Mouse (Mus musculus) erythroblast, adult 5-6 weeks (primary cell): ENCODE results near the gene Pak4. TPM values are rescaled to one million over a fixed set of nuclear protein-coding genes. Genes with fewer than 3 reads are reported as not detected.
"Not testable (repeated sequence)": the region's sequence is repeated elsewhere in the genome, so short reads cannot be mapped to it uniquely, and the experiment has no call there.

Source experiments
- ATAC-seq: replicated peaks from 2 replicates; pipeline ENCODE4 v1.8.0; 2016; ENCODE audit warnings: moderate number of reproducible peaks, mild to moderate bottlenecking, moderate TSS enrichment, inconsistent platforms; ENCODE audit not compliant: poor library complexity, low FRiP score, severe bottlenecking
- total RNA-seq, 2 experiments: library from RNA; stranded (forward) in 1 of 2; stranded (reverse) in 1 of 2; fragments of 150-400 nt in 1 of 2; fragments of 200-764, 138-1000 nt in 1 of 2; gene quantifications; 2 replicates each; pipeline versions ENCODE4 v1.2.3 to v1.2.4; 2015 to 2017; ENCODE audit warnings: low replicate concordance in 2 of 2

Gene Pak4
- total RNA-seq, 2 experiments from 2014 or later = 2.0 to 3.5 TPM

- peak; percentile 64 for ATAC-seq
Measured at GRCm38 (mm10) chr7:28568253-28568652, 29.7 kb downstream of the Pak4 start.

DNA sequence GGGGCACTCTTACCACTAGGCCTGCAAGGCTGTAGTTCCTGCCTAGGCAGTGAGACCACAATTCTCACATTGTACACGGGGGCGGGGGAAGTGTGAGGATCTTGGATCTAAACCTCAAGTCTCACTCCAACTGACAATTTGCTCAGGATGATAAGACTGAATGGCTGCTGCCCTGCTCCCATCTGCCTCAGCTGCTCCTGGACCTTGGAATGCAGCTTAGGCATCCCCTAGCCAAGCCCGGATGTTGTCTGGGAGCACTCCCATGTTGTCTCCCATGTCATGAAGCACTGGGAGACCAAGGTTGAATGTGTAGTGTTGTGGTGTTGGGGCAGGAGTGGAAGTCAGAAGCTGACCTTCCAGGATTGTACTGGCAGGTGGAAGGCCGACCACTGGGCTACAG is 30.4 kb downstream of the Pak4 start:
- ATAC-seq = no peak

DNA sequence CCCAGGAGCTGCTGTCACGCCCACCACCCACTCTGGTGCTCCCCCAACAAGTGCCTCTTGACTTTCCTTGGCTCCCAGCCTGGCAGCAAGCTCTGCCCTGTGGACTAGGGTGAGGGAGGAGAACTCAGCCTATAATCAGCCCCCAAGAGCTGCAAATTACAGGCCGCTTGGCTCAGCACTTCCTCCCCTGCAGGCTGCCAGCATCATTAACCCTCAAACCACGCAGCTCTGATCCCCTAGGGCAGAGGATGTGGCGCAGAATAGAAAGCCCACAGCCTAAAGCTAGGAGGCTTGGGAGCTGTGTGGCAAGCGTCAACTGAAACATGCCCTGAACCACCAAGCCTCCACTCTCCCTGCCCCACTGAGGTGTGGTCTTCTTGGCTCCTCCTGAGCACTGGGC is 32.6 kb downstream of the Pak4 start:
- ATAC-seq = no peak

DNA sequence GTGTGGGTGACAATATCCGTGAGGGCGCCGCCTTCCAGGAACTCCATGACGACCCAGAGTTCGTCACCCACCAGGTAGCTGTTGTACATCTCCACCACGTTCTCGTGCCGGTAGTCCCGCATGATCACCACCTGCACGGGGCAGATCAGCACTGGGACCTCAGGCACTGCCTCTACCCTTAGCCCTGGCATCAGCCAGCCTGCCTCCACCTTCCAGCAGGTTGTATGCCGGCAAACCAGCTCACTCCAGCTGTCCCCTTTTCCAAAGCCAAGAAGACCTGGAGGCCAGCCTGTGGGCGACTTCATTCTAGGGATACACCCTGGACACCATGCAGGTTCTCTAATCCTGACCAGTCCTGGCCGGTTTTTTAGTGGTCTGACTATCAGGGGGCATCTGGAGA is 35.0 kb downstream of the Pak4 start:
- ATAC-seq = no peak

GRCm38 (mm10) chr7:28562371-28562770 is 35.6 kb downstream of the Pak4 start:
- no peak for ATAC-seq

DNA sequence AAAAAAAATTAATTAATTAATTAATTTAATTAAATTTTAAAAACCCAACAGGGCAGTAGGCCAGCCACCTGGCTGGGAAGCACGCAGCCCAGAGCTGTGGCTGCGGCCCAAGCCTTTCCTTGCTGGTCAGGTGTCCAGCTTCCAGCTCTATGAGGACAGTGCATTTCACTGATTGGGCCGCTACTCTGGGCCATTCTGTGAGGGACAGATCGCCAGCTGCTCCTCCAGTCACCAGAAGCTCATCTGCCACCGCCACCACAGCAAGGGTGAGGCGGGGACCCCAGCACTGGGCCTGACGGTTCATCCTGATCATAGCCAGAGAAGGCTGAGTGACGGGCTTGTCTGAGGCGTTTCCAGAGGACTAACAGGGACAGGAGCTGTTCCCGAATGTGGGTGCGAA is 36.0 kb downstream of the Pak4 start:
- no peak for ATAC-seq

DNA sequence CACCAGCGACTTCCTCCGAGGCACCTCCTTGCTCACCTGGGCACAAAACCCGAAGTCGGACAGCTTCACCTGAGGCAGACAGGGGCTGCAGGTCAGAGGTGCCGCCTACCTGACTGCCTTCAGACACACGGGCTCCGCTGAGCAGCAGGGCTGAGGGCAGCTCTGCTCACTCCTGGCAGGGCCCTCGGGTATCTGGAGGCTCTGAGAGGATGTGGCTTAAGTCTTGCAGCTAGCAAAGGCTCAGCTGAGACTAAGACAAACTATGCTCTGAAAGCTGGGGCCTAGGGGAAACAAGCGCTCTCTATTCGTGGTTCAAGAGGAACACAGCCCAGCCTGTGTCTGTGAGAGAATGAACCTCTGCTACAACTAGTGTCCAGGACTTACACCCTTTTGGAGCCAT is 37.1 kb downstream of the Pak4 start:
- no peak for ATAC-seq

- no peak for ATAC-seq
Measured at GRCm38 (mm10) chr7:28558486-28558885, 39.5 kb downstream of the Pak4 start.

DNA sequence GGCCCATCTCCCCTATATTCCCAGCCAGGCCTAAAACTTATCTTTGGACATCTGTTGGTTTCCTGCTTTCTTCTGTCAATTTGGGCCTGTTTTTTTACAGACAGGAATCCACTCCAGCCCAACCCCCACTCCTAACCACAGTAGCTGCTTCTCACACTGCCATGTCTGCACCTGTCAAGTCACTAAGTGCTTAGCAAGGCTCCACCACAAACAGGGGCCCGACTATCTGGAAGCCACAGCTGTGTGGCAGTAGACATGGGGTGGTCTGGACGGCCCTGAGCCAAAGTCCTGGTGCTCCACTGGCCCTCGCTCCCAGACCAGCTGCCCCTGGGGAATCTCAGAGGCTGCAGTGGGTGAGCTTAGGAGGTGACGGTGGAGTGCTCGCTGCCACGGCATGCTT is 40.3 kb downstream of the Pak4 start:
- no peak for ATAC-seq

DNA sequence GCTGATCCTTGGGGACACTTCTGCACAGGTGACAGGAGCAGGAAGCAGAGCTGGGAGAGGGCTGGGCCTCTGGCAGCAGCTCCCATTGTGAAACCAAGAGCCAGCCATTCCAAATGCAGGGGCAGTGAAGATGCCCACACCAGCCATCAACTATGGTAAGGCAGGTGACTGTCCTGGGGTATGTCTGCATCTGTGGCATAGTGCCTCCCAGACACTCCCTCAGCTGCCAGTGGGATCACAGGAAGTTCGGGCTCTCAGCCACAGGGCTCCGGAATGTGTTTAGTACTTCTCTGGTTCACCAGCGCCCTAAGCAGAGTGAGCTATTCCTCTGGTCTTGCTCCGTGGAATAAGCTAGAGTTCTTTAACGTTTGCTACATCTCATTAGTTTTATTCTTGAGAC is 40.9 kb downstream of the Pak4 start:
- ATAC-seq = no peak

DNA sequence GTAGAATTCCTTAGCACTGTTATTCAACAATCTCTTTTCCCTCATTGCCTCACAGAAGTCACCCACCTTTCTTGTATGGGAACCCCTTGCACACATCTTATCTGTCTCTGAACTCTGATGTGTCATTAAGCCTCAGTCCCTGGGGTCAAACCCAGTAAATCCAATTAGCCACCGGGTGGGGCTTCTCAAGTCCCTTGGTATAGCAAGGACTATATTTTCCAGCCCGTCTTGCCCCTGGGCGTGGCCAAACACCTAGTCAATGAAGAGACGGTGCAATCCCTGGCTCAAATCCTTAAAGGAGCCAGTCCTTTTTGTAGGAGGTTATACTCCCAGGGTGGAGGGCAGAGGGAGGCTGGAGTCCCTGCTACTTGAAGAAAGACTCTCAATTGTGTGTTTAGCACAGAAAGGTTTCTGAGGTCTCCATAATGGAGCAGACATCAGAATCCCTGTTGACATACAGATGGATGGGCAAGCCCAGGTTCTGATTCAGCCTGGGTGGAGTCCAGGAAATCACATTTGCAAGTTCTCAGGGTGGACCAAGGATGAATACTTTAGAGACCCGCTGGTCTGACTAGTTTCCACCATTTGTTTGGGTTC is 41.9 kb downstream of the Pak4 start:
- ATAC-seq = no peak

- ATAC-seq = no peak
Measured at GRCm38 (mm10) chr7:28553076-28553475, 44.9 kb downstream of the Pak4 start.

- ATAC-seq = no peak
Measured at GRCm38 (mm10) chr7:28547628-28548027, 50.4 kb downstream of the Pak4 start.

DNA sequence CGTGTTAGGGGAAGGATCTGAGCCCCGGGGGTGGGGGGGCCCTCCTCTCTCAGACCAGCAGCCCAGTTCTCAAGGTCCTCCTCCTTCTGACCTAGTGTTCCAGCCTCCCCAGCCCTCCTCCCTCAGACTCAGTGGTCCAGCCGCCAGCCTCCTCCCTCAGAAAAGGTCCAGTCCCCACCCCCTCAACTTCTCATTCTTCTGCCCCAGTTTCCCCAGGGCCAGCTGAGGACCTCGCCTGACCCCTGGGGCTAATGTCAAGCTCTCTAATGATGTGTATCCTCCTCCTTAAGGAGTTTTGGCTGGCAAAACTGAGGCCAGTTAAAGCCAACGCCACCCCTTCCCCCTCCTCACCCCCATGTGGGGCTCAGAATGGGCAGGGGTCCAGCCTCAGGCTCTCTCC is 50.8 kb downstream of the Pak4 start, which contains the start of gene Nccrp1:
Gene Nccrp1 (minus strand): TSS at position 101 of the 400 bp plus-strand sequence.
- no peak for ATAC-seq

DNA sequence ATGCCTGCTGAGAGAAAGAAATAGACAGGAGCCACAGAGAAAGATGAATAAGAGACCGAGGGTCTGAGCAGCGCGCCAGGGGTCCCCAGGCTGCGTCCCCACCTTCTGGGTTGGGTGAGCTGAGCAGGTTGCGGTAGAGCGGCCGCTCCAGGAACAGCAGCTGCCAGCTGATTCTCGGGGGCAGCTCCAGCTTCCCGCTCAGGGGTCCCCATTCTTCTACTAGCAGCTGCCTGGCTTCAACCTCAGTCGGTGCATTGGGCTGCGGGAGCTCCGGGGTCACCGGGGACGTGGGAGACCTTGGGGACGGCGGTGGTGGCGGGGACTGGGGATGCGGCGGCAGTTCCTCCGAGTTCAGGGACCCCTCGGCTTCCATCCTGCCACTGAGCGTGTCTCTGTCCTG is 51.3 kb downstream of the Pak4 start:
- ATAC-seq = no peak

DNA sequence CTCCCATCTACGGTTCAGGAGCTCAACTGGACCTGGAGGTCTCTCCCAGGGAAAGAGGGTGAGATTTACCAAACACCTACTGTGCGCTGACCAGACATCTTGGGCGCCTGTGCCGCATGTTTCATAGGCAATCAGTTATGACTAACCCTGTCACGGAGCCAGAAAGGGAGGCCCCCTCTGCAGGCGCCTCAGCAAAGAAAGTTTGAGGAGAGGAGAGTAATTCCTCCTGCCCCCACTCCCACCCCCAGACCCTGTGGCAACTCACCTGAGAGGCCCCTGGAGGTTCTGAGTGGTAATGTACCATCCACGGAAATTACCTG is 52.1 kb downstream of the Pak4 start:
- ATAC-seq = no peak

GRCm38 (mm10) chr7:28545048-28545890 is 52.7 kb downstream of the Pak4 start:
- ATAC-seq = no peak; the same call in 1 of the 2 replicates

- no peak for ATAC-seq
Measured at GRCm38 (mm10) chr7:28544051-28544601, 53.9 kb downstream of the Pak4 start.

DNA sequence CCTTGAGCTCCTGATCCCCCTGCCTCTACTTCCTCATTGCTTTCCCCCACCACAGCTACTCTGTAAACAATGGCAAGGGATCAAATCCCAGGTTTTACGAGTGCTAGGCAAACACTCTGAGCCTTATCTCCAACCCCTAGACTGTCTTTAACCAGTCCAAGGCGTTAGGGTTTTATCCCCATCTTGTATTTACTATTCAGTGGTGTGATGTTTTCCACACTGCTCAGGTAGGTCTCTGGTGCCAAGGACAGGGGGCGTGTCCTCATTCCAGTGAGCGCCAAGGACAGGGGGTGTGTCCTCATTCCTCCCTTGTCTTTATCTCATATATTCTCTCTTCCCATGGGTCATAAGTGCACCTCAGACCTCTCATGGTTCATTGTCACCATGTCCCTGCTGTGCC is 57.5 kb downstream of the Pak4 start, which contains the start of gene Sycn:
Gene Sycn (plus strand): TSS at position 360 of the 400 bp plus-strand sequence.
- ATAC-seq = no peak

DNA sequence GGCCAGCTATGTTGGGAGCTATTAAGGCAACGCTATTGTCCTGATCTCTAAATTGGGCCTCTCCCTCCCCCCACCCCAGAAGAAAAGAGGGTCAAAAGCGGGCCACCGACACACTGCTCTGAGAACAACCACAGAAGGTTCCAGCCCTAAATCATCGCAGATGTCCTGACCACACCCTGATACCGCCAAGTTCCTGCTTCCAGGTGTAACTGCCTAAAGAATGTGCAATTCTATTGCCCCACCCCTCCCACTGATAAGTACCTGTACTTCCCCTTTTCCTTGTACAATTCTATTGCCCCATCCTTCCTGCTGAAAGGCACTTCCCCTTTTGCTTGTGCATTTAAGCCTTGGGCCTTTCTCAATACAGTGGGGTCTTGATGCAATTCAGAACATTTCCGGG is 59.1 kb downstream of the Pak4 start:
- not testable (repeated sequence) for ATAC-seq

GRCm38 (mm10) chr7:28532005-28532404 is 66.0 kb downstream of the Pak4 start:
- ATAC-seq = no peak
